Mouse (Mus musculus) midbrain, embryonic 11.5 days (tissue): ENCODE data around the gene Serf1. TPM values are rescaled to one million over a fixed set of nuclear protein-coding genes. Genes with fewer than 3 reads are reported as not detected.
"Not testable (repeated sequence)": the region's sequence is repeated elsewhere in the genome, so short reads cannot be mapped to it uniquely, and the experiment has no call there.

Source experiments
- ATAC-seq: fragments of 200-750 bp; cut with Nextera tagmentation; 2 replicates; pipeline ENCODE4 v1.8.0; 2017; ENCODE audit warnings: moderate TSS enrichment, moderate library complexity; ENCODE audit not compliant: low FRiP score
- DNase-seq: peaks from one replicate; pipeline ENCODE4 v3.0.0; 2015; ENCODE audit warnings: low spot score; ENCODE audit errors: missing footprints
- H3K27ac ChIP-seq: fragments of 300-500 bp; sonication (generic); 2 replicates; pipeline ENCODE4 v1.5.1; 2014; ENCODE audit warnings: low read depth, low read length
- H3K27me3 ChIP-seq: fragments of 300-500 bp; sonication (generic); 2 replicates; pipeline ENCODE4 v1.6.1; 2014; ENCODE audit warnings: mild to moderate bottlenecking, low read length, moderate library complexity, mixed read lengths; ENCODE audit not compliant: control insufficient read depth, insufficient read depth
- H3K36me3 ChIP-seq: fragments of 300-500 bp; sonication (generic); 2 replicates; pipeline ENCODE4 v1.6.1; 2014; ENCODE audit warnings: mild to moderate bottlenecking, low read length, moderate library complexity, mixed read lengths; ENCODE audit not compliant: control insufficient read depth, insufficient read depth
- H3K4me1 ChIP-seq: fragments of 300-500 bp; sonication (generic); 2 replicates; pipeline ENCODE4 v1.6.1; 2014; ENCODE audit warnings: low read length; ENCODE audit not compliant: control insufficient read depth, insufficient read depth
- H3K4me2 ChIP-seq: fragments of 300-500 bp; sonication (generic); 2 replicates; pipeline ENCODE4 v1.6.1; 2014; ENCODE audit warnings: mild to moderate bottlenecking, moderate library complexity
- H3K4me3 ChIP-seq: fragments of 300-500 bp; sonication (generic); 2 replicates; pipeline ENCODE4 v1.5.1; 2014; ENCODE audit warnings: low read depth, low read length
- H3K9ac ChIP-seq: fragments of 300-500 bp; sonication (generic); 2 replicates; pipeline ENCODE4 v1.6.1; 2014; ENCODE audit warnings: low read length
- H3K9me3 ChIP-seq: fragments of 300-500 bp; sonication (generic); 2 replicates; pipeline ENCODE4 v1.6.1; 2016; ENCODE audit warnings: low read length; ENCODE audit not compliant: control insufficient read depth
- WGBS: fragments of 180-500 bp; shearing (Covaris S2); extraction: QIAGEN DNeasy Blood & Tissue Kit; methylation state at CpG from one replicate; pipeline ENCODE4 v1.1.7; 2014; 5-methylcytosine and 5-hydroxymethylcytosine counted together
- polyA plus RNA-seq: library from polyadenylated mRNA; unstranded; fragments of >200 nt; fragmentation: Nextera tagmentation; extraction: Ambion mirVana; gene quantifications from 2 replicates; pipeline ENCODE4 v1.2.1, GENCODE M21; 2014

The Serf1 gene
- polyA plus RNA-seq, 1 experiment from 2014 or later = 239 TPM

- H3K4me3 ChIP-seq = peak overlapping the region; percentile 96
- ATAC-seq = peak; percentile 29; the same call in 1 of the 2 replicates
- 88% methylated on average over 3 of the region's 3 CpGs for WGBS
These were observed 16.2 kb downstream of the Serf1 start for GRCm38 (mm10) chr13:100123970-100124369.

GRCm38 (mm10) chr13:100124423-100125257 is 16.8 kb downstream of the Serf1 start, which contains the start of gene Smn1:
Smn1 (plus strand) TSS chr13:100124852.
- Histone ChIP-seq H3K27me3 (no peaks in the 10 kb centered on the region), H3K4me1 (peaks cover 7% of the 10 kb centered on the region), H3K4me3 (peak within 1 kb of the TSS; percentile 96), H3K9me3 (no peaks in the 10 kb centered on the region), H3K36me3 (peaks cover 12% of the 10 kb centered on the region), H3K27ac (no peak within 1 kb of the TSS), H3K4me2 (peak within 1 kb of the TSS; percentile 66), H3K9ac (peak within 1 kb of the TSS; percentile 86)
- DNase-seq (peak; percentile 98), ATAC-seq (peak; percentile 97)
- 4% methylated on average over 42 of the region's 42 CpGs for WGBS

More at GRCm38 (mm10) chr13:100123970-100124369, 16.2 kb downstream of the Serf1 start:
- Histone ChIP-seq H3K27ac (no peak overlapping the region), H3K4me2 (peak overlapping the region; percentile 59), H3K4me1 (peaks cover 7% of the 10 kb centered on the region), H3K9me3 (no peaks in the 10 kb centered on the region), H3K9ac (peak overlapping the region; percentile 86; the same call in 1 of the 2 replicates), H3K27me3 (no peaks in the 10 kb centered on the region), H3K36me3 (peaks cover 8% of the 10 kb centered on the region)
- DNase-seq = no peak

- 5% methylated on average over 10 of the region's 10 CpGs for WGBS
- no peak overlapping the region for H3K27ac ChIP-seq
- peaks cover 7% of the 10 kb centered on the region for H3K4me1 ChIP-seq
- H3K27me3 ChIP-seq = no peaks in the 10 kb centered on the region
- ATAC-seq (peak; percentile 33; the same call in 1 of the 2 replicates), DNase-seq (no peak)
- H3K36me3 ChIP-seq = peaks cover 12% of the 10 kb centered on the region
- H3K4me2 ChIP-seq = peak overlapping the region; percentile 66
- H3K9me3 ChIP-seq = no peaks in the 10 kb centered on the region
- peak overlapping the region; percentile 96 for H3K4me3 ChIP-seq
- peak overlapping the region; percentile 86 for H3K9ac ChIP-seq
These were observed 17.4 kb downstream of the Serf1 start for GRCm38 (mm10) chr13:100125258-100125643.

GRCm38 (mm10) chr13:100141646-100142314 is 34.0 kb downstream of the Serf1 start:
- Histone ChIP-seq H3K4me2 (no peak overlapping the region), H3K4me1 (no peaks in the 10 kb centered on the region), H3K4me3 (no peak overlapping the region), H3K9ac (no peak overlapping the region), H3K27me3 (no peaks in the 10 kb centered on the region), H3K36me3 (peaks cover 12% of the 10 kb centered on the region), H3K27ac (no peak overlapping the region), H3K9me3 (no peaks in the 10 kb centered on the region)
- ATAC-seq (no peak), DNase-seq (no peak)
- WGBS = 78% methylated on average over 8 of the region's 8 CpGs

- no peaks in the 10 kb centered on the region for H3K4me1 ChIP-seq
- H3K27me3 ChIP-seq = no peaks in the 10 kb centered on the region
- H3K36me3 ChIP-seq = no peaks in the 10 kb centered on the region
- no peak for ATAC-seq
- H3K27ac ChIP-seq = no peak overlapping the region
- H3K4me2 ChIP-seq = no peak overlapping the region
- DNase-seq = no peak
- WGBS = 65% methylated on average over 1 of the region's 1 CpGs
- H3K4me3 ChIP-seq = no peak overlapping the region
- H3K9ac ChIP-seq = no peak overlapping the region
- no peaks in the 10 kb centered on the region for H3K9me3 ChIP-seq
These were observed 44.8 kb downstream of the Serf1 start for GRCm38 (mm10) chr13:100152659-100153058.

- Histone ChIP-seq H3K9me3 (no peaks in the 10 kb centered on the region), H3K27me3 (no peaks in the 10 kb centered on the region), H3K4me3 (no peak overlapping the region), H3K27ac (no peak overlapping the region), H3K36me3 (no peaks in the 10 kb centered on the region), H3K9ac (no peak overlapping the region), H3K4me1 (no peaks in the 10 kb centered on the region), H3K4me2 (no peak overlapping the region)
- no peak for DNase-seq
- 96% methylated on average over 3 of the region's 3 CpGs for WGBS
- no peak for ATAC-seq
These were observed 48.8 kb downstream of the Serf1 start for GRCm38 (mm10) chr13:100156624-100157023.

- ATAC-seq, H3K4me1 ChIP-seq: not testable (repeated sequence)
- 89% methylated on average over 11 of the region's 11 CpGs for WGBS
These were observed 53.5 kb downstream of the Serf1 start for GRCm38 (mm10) chr13:100161171-100161870.

GRCm38 (mm10) chr13:100162467-100162866 is 54.7 kb downstream of the Serf1 start:
- not testable (repeated sequence) for H3K36me3 ChIP-seq, H3K4me2 ChIP-seq, H3K9ac ChIP-seq, H3K4me3 ChIP-seq, H3K4me1 ChIP-seq, H3K9me3 ChIP-seq, H3K27me3 ChIP-seq, ATAC-seq, DNase-seq, H3K27ac ChIP-seq

More at GRCm38 (mm10) chr13:100161171-100161870, 53.5 kb downstream of the Serf1 start:
- not testable (repeated sequence) for H3K4me3 ChIP-seq, H3K4me2 ChIP-seq, DNase-seq, H3K27me3 ChIP-seq, H3K9ac ChIP-seq, H3K9me3 ChIP-seq, H3K27ac ChIP-seq, H3K36me3 ChIP-seq
